Comparison of ENCODE assay signal across 15 mouse cellular contexts in the genomic region with DNA sequence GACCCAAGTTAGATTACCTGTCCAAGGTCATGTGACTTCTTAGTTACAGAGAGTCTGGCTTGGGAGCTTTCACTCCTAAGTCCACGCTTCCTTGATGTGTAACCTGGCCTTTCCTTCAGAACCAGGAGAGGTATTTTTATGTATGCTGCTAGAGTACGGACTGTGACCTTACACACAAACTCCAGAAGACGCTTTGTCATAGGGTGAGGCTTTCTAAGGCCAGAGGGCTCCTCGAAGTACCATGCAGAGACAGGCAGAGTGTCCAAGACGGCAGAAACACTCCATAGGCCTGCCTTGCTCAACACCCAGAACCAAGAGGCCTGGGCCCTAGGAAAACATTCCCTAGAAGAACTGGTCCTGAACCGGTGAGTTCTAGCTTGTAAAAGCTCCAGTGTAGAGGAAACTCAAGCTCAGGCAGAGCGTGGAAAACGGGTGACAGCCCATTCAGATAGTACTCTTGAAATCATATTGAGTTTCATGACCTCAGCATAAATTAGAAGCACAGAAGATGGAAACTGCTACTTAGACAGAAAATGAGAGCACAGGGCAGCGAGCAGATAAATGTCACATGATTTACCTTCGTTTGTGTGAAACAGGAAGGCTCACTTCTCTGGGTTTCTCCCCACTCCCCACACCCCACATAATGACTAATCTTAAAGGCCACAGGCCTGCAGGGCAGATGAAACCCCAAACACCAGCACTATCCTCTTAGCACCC.
DNase-seq lines count a peak whose midpoint lies in the region; ATAC-seq lines count a peak whose summit lies in the region.
"Had no signal": no experiment of that assay in that cellular context is flagged by ENCODE, and none has a peak within 500 bp of the region (broad histone marks: within the 10 kb centered on the region; RNA-seq: fewer than 3 reads in every experiment).

No protein-coding gene starts in this region.

- ATAC-seq in intestine, embryonic 16.5 days = peak; percentile 69
- ATAC-seq in megakaryocyte-erythroid progenitor cell, adult 5-6 weeks (replicated peaks; ENCODE audit: low FRiP score, low TSS enrichment, poor library complexity, severe bottlenecking) = 0 out of 2 replicates have a peak, but pooled peaks have one; percentile 11
- ATAC-seq: forebrain, embryonic 13.5 days had no signal

- H3K36me3 ChIP-seq in heart, embryonic 10.5 days = peaks cover 8% of the 10 kb centered on the region; the same call in 1 of the 2 replicates
- H3K36me3 ChIP-seq in intestine, embryonic 16.5 days (ENCODE audit: control insufficient read depth, insufficient read depth, low read length) = no peaks in the 10 kb centered on the region
- H3K36me3 ChIP-seq: midbrain, embryonic 10.5 days had no signal

- WGBS in heart, embryonic 10.5 days = 79% methylated on average over 10 of the region's 10 CpGs
- WGBS in intestine, embryonic 16.5 days = 78% methylated on average over 10 of the region's 10 CpGs

- H3K4me2 ChIP-seq in intestine, embryonic 16.5 days (ENCODE audit: low read depth, low read length) = no peak overlapping the region
- H3K4me2 ChIP-seq: forebrain, embryonic 13.5 days; hindbrain, embryonic 14.5 days had no signal

- H3K27me3 ChIP-seq in heart, embryonic 10.5 days (ENCODE audit: insufficient read depth, poor library complexity, severe bottlenecking) = no peaks in the 10 kb centered on the region; the same call in 1 of the 2 replicates
- no peaks in the 10 kb centered on the region for H3K27me3 ChIP-seq in intestine, embryonic 16.5 days (replicated peaks; ENCODE audit: control insufficient read depth, insufficient read depth, low read length)
- H3K27me3 ChIP-seq: forebrain, embryonic 13.5 days had no signal

- no peaks in the 10 kb centered on the region for H3K9me3 ChIP-seq in heart, embryonic 10.5 days
- no peaks in the 10 kb centered on the region for H3K9me3 ChIP-seq in intestine, embryonic 16.5 days (ENCODE audit: control insufficient read depth, low read length)
- H3K9me3 ChIP-seq: forebrain, embryonic 13.5 days; midbrain, embryonic 10.5 days had no signal

- H3K9ac ChIP-seq in intestine, embryonic 16.5 days (ENCODE audit: low read depth, low read length) = no peak overlapping the region
- H3K9ac ChIP-seq: forebrain, embryonic 13.5 days; hindbrain, embryonic 14.5 days; liver, embryonic 14.5 days had no signal

- no peak overlapping the region for H3K4me3 ChIP-seq in heart, embryonic 10.5 days
- no peak overlapping the region for H3K4me3 ChIP-seq in intestine, embryonic 16.5 days (ENCODE audit: low read length)
- H3K4me3 ChIP-seq: forebrain, embryonic 13.5 days; heart, adult 2 months; left cerebral cortex, adult 2 months; midbrain, embryonic 10.5 days had no signal

- intact Hi-C loops in heart, postnatal 14 days (cut with DNase I) = no loop called here

- peak; percentile 54 for DNase-seq in heart, embryonic 10.5 days (ENCODE audit: low spot score)
- DNase-seq in heart, postnatal 14 days = no peak
- DNase-seq in CD4-positive, CD25-positive, alpha-beta regulatory T cell, adult 2 months (ENCODE audit: low read depth, low spot score) = peak; percentile 77
- DNase-seq in lung, postnatal 36 days = no peak
- no peak for DNase-seq in neural tube, embryonic 10.5 days (ENCODE audit: extremely low spot score, low spot score)
- no peak for DNase-seq in cerebellum, postnatal 14 days
- DNase-seq: heart, adult 2 months; right cerebral cortex, postnatal 4 days had no signal

- no peak overlapping the region for H3K27ac ChIP-seq in heart, embryonic 10.5 days
- H3K27ac ChIP-seq in intestine, embryonic 16.5 days (ENCODE audit: low read length) = no peak overlapping the region
- H3K27ac ChIP-seq: forebrain, embryonic 13.5 days; heart, adult 2 months; hindbrain, embryonic 14.5 days; liver, embryonic 14.5 days; midbrain, embryonic 10.5 days had no signal

- H3K4me1 ChIP-seq in heart, embryonic 10.5 days = peaks cover 8% of the 10 kb centered on the region; the same call in 1 of the 2 replicates
- H3K4me1 ChIP-seq in intestine, embryonic 16.5 days (ENCODE audit: control insufficient read depth, insufficient read depth, low read length) = peaks cover 3% of the 10 kb centered on the region; the same call in 1 of the 2 replicates

Comparison
In these comparisons a context has a peak if more than half of its experiments do, and no peak if none do; other contexts are left out.
1. DNase-seq: peak in heart, embryonic 10.5 days (single experiment) and CD4-positive, CD25-positive, alpha-beta regulatory T cell, adult 2 months (single experiment); none in heart, postnatal 14 days (0 of 2), lung, postnatal 36 days (single experiment), neural tube, embryonic 10.5 days (single experiment) and cerebellum, postnatal 14 days (0 of 2).